Mouse (Mus musculus): ENCODE data around the gene Iars. TPM values are rescaled to one million over a fixed set of nuclear protein-coding genes. Genes with fewer than 3 reads are reported as not detected.
"Not testable (repeated sequence)": the region's sequence is repeated elsewhere in the genome, so short reads cannot be mapped to it uniquely, and the experiment has no call there.

Gene Iars
- total RNA-seq, 2 experiments from 2014 or later = 55.4 to 66.6 TPM

DNA sequence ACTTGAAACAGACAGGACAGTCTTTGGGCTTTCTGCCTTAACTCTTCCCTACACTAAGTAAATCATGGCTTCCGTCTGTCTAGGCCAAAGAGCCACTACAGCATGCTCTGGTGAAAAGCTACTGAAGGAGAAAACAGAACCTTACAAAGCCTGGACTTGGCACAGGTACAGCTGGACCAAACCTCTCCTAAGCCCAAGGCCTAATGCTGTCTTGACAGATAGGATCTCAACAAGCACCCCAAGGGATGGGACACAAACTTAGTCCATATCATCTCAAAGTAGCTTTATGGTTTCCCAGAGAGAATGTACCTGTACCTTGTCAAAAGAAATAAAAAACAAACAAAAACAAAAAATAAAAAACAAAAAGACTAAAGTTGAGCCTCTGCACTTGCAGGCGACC lies 54.5 kb downstream of the Iars start:
- no peak for DNase-seq

DNA sequence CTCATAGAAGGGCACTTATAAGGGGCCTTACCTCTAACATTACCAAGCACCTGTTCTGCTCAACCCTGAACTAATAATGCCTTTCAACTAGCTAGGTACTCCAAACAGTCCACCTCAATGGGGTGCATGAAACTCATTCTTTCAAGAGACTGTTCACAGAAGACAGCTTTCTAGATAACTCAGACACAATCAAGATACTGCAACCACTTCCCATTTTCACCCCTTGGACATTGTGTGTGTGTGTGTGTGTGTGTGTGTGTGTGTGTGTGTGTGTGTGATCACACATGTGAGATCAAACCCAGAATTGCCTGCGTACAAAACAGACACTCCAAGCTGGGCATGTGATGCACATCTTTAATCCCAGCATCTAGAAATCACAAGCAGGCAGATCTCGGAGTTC lies 56.1 kb downstream of the Iars start:
- DNase-seq = no peak

DNA sequence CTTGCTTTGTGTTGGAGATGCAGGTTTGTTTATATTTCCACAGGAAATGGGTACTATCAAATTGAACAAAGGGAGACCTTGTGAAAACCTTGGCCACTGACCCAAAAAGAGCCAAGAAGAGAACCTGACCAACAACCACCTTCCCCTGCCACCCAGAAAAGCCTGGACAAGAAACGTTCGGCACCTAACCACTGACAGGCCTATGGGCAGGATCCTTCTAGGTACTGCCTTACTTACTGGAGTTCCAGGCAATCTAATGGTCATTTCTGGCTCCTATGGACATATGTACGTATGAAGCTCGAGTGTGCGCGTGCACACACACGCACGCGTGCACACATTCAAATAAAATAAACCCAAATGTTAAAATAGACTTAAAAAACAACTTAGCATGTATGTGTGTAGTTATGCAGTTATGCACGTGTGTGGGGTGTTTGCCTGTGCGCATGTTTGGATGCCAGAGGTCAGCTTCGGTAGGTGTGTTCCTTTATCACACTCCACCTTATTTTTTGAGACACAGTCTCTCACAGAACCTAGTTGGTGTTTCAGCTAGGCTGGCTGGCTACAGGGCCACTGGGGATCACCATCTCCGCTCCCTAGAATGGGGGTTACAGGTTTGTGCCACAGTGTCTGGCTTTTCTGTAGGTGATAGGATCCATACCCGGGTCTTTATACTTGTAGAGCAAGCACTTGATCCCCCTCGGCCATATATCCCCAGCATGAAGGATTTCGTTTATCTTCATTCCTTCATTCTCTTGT lies 59.6 kb downstream of the Iars start:
- no peak for DNase-seq

DNA sequence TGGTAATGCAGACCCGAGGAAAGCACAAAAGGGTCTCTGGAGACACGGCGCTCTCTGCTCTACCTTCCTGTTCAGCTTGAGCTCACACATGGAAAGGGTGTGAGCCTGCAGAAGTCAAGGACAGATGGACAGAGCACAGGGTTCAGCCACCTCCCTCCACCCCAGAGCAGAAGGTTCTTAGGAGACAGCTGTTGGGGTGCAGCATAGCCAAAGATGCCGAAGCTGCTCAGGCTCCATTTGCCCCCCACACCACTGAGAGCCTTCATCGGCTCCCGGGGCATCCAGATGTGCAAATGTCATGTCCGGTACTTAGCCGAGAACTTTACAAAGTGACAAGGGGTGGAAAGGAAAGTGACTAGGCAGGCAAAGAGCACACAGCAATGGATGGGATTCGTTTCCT lies 74.7 kb downstream of the Iars start:
- no peak for DNase-seq

DNA sequence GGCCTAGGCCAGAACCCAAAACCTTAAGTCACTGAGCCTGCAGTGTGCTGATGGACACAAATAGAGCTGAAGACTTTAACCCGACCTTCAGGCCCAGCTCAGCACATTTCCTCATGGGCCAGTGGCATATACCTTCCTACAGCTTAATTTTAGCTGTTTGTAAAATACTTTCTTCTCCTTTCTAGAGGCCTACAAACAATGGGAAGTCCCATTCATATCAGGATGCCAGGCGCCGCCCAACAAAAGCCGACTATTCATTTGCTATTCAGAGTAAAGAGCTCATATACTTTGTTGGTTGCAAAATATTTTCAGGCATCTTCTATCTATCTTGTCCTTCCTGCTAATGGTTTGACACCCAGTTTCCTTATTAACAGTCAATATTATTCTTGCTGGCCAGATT lies 76.1 kb downstream of the Iars start:
- no peak for DNase-seq

DNA sequence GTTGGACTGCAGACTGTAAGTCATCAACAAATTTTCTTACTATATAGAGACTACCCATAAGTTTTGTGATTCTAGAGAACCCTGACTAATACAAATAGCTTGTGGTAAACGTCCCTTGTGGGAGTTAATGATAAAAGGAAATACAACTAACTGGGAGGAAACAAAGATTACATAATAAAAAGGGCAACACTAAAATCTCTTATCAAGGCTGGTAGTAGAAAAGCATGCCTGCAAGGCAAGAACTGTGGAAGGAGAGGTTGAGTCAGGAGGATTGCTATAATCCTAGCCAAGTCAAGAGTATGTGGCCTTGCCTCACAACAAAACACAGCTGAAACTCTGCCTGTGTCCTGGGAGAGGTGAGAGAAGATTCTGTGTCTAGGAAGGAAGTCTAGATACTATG lies 78.8 kb downstream of the Iars start:
- DNase-seq = no peak

DNA sequence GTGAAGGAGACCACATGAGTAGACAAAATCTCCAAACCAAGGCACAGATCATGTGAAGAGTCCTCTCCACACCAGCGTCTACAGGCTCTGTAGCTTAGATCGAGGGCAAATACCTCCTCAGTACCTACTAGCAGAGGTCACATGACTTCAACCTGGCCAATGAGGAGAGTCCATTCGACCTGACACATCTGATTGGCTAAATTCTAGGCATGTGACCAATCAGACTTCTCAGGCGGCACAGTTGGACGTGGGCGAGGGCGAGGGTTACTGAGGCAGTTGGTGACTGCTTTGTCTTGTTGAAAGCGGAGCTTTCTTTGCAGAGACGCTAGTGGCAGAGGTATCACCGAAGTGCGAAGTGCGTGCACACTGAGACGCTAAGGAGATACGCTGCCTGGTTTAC lies 80.3 kb downstream of the Iars start:
- DNase-seq = no peak

DNA sequence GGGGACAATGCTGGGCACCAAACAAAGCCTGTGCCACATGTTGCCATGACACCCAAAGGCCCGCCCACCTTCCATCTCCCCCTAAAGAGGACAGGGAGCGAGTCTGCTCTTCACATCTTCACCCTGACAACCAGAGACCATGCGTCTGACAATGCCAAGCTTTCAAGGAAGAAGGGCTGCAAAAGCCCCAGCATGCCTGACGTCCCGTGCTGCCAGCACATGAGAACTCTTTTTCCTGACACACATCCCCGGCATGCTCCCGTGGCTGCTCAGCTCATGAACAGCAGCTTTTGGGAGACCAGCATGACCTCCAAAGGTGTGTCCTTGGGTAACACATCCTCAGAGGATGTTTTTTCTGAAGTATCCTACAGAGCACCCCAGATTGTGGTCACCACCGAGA lies 83.4 kb downstream of the Iars start:
- no peak for DNase-seq

DNA sequence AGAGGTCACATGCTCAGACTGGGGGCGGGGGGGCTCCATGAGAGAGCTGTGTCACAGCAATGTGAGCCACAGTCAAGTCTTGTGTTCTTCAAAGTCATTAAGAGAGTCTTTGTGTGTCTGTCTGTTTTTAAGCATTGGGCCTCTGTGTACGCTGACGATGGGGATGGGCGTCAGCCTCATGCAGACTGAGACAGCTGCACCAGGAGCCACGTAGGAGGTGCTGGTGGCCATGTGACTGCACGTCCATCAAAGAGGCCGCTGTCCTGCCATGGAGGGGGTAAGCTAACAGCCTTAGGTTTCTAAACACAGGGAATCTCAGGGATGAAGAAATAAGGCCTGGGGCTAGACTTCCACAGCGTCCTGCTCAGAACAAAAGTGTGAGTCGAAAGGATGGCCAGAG lies 84.4 kb downstream of the Iars start:
- no peak for DNase-seq

DNA sequence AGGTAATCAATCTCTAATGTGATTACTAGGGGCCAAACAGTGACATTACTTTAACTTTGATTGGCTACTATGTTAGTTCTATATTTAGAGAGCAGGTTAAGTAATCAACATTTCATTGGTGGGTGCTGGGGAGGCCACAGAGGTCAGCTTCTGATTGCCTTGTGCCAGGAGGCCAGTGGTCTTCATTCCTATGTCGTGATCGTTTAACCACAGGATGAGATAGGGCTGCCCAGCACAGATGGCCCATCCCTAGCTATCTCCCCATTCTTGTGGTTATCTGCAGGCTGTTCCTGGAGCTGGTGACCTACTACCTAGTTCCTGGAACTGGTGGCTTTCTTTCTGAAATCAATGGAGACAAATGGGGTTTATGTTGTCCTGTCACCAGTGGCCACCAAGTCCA lies 86.1 kb downstream of the Iars start:
- DNase-seq = no peak

DNA sequence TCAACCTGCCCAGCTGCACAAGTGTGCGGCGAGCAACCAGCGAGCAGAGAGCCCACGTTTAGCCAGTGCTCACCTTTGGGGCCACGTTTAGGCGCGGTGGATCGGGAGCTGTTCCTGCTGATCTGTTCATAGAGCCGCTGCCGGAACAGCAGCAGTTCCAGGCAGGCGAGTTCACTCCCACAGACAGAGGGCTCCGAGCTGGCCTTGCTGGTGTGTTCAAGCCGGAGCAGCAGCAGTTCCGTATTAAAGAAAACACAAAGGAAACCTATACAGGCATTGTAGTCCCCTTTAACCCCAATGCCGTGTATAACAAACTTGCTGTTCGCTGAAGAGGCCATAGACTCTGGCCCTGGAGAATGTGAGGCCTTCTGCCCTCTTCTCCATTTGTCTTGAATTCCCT lies 87.2 kb downstream of the Iars start:
- DNase-seq = no peak

DNA sequence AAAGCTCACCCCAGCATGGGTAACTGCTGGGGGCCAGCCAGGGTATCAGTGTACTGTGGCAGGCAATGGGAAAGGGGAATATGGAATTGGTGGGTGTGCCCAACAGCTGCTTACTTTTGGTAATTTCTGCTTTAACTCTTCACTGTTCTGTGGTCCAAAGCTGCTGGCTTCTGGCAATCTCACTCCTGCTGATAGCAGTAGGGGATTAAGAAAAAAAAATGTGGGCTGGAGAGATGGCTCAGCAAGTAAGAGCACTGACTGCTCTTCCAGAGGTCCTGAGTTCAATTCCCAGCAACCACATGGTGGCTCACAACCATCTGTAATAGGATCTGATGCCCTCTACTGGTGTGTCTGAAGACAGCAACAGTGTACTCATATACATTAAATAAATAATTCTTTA lies 89.6 kb downstream of the Iars start:
- DNase-seq = not testable (repeated sequence)

Other genes with a start within 250 kb of the Iars start
- gene Tes3-ps, start 188.8 kb upstream of the Iars start, total RNA-seq (2021) = 1 to 10 TPM; 1.2 to 1.4 TPM
- gene Ecm2, start 177.3 kb upstream of the Iars start, total RNA-seq (2021) = 10 to 100 TPM in 1 of 2 experiments, 1 to 10 TPM in 1; 9.6 to 10.9 TPM
- gene Aspn, start 137.7 kb upstream of the Iars start, total RNA-seq (2021) = 10 to 100 TPM; 20.3 to 34.4 TPM
- 1 to 10 TPM; 2.4 to 2.7 TPM for gene Omd, start 99.6 kb upstream of the Iars start, total RNA-seq (2021)
- gene Ogn, start 74.1 kb upstream of the Iars start, total RNA-seq (2021) = 10 to 100 TPM; 33.9 to 37.0 TPM
- gene Cenpp, start 29.3 kb upstream of the Iars start, total RNA-seq (2021) = under 1 TPM; 0.78 to 0.92 TPM
- 10 to 100 TPM in 1 of 2 experiments, 1 to 10 TPM in 1; 8.4 to 10.8 TPM for gene Nol8, start 29.0 kb upstream of the Iars start, total RNA-seq (2021)
- gene Gm30302, start 116.9 kb downstream of the Iars start, total RNA-seq (2021) = not detected

Data from gastrocnemius, postnatal 25 days (tissue).